Mouse (Mus musculus) cerebellum, adult 2 months (tissue): ENCODE measurements around the gene 6430571L13Rik.

Experiments
- CTCF ChIP-seq: fragments of 200-500 bp; IDR thresholded peaks from 2 replicates; pipeline ENCODE4 v1.5.1; 2011; ENCODE audit warnings: low read depth, mild to moderate bottlenecking, control low read depth, low read length, moderate library complexity, borderline replicate concordance; ENCODE audit not compliant: insufficient read depth
- POLR2A ChIP-seq: fragments of 200-500 bp; IDR thresholded peaks from 2 replicates; pipeline ENCODE4 v1.6.1; 2011; ENCODE audit warnings: low read length, control low read depth, borderline replicate concordance; ENCODE audit not compliant: insufficient read depth

DNA sequence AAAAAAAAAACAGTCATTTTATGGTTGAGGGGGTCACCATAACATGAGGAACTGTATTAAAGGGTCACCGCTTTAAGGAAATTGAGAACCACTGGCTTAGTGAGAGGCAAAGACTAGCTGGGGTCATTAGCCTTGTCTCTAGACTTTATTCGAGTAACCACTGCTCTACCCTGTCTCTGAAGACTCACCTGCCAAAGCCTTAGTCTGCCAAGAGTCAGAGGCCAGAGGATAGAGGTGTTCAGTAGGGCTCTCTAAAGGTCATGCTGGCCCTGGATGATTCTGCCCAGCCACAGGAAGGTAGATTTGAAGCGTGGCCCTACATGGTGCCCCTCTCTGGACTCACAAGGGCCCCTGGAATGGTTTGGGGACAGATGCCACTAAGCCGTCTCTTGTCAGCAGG lies 35.4 kb upstream of the 6430571L13Rik start:
- TF ChIP-seq CTCF (no peak), POLR2A (no peak)
